Mouse (Mus musculus) embryo, embryonic 10 days (tissue): ENCODE measurements around the gene Narfl.
"Not testable (repeated sequence)": the region's sequence is repeated elsewhere in the genome, so short reads cannot be mapped to it uniquely, and the experiment has no call there.

Experiments used
- DNase-seq: peaks from one replicate; pipeline ENCODE4 v3.0.0-alpha.2; 2015; ENCODE audit warnings: low spot score

Narfl gene

GRCm38 (mm10) chr17:25802825-25803517 lies 29.4 kb downstream of the Narfl start:
- peak; percentile 90 for DNase-seq

GRCm38 (mm10) chr17:25806507-25806906 lies 32.9 kb downstream of the Narfl start:
- no peak for DNase-seq

- not testable (repeated sequence) for DNase-seq
Measured at GRCm38 (mm10) chr17:25807452-25807851, 33.9 kb downstream of the Narfl start.

- DNase-seq: no peak
Measured at GRCm38 (mm10) chr17:25808028-25808427, 34.5 kb downstream of the Narfl start.

GRCm38 (mm10) chr17:25808789-25809605 lies 35.4 kb downstream of the Narfl start, which contains the start of gene Fbxl16:
Gene Fbxl16 (plus strand): TSS chr17:25809085.
- peak; percentile 87 for DNase-seq

- no peak for DNase-seq
Measured at GRCm38 (mm10) chr17:25809606-25810340, 36.2 kb downstream of the Narfl start.

GRCm38 (mm10) chr17:25810890-25811289 lies 37.3 kb downstream of the Narfl start:
- DNase-seq: no peak

GRCm38 (mm10) chr17:25813471-25813870 lies 39.9 kb downstream of the Narfl start:
- peak; percentile 94 for DNase-seq

- DNase-seq: no peak
Measured at GRCm38 (mm10) chr17:25817662-25818061, 44.1 kb downstream of the Narfl start.

GRCm38 (mm10) chr17:25818851-25819780 lies 45.5 kb downstream of the Narfl start:
- peak; percentile 47 for DNase-seq

GRCm38 (mm10) chr17:25823452-25823851 lies 49.9 kb downstream of the Narfl start, which contains the start of gene Wdr24:
Gene Wdr24 (plus strand): TSS chr17:25823627.
- DNase-seq: peak; percentile 93

GRCm38 (mm10) chr17:25824362-25825142 lies 51.0 kb downstream of the Narfl start:
- no peak for DNase-seq

- no peak for DNase-seq
Measured at GRCm38 (mm10) chr17:25825311-25825710, 51.7 kb downstream of the Narfl start.

- DNase-seq: no peak
Measured at GRCm38 (mm10) chr17:25825984-25826570, 52.5 kb downstream of the Narfl start.

- no peak for DNase-seq
Measured at GRCm38 (mm10) chr17:25827011-25827410, 53.4 kb downstream of the Narfl start.

GRCm38 (mm10) chr17:25827546-25828222 lies 54.1 kb downstream of the Narfl start:
- DNase-seq: no peak

GRCm38 (mm10) chr17:25828223-25828594 lies 54.6 kb downstream of the Narfl start:
- DNase-seq: no peak

GRCm38 (mm10) chr17:25828712-25829557 lies 55.4 kb downstream of the Narfl start, which contains the start of gene Jmjd8:
Gene Jmjd8 (plus strand): TSS chr17:25828867.
- peak; percentile 91 for DNase-seq
